Mouse (Mus musculus): ENCODE results near the gene Rad50.

DNA sequence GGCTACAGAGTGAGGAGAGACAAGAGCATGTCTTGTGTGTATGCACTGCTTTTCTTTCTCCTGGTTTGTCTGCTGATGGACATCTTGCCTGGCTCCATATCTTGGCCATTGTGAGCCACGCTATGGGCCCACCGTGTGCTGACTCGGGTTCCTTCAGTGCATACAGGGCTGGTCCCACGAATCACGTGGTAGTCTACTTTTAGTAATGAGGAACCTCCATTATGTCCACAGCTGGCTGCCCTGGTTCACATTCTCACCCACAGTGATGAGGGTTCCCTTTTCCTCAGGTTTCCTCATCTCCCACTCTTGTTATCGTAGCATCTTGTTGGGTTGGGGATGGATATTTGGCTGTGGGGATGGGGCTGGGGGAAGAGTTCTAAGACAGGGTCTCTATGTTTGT, 41.5 kb upstream of the Rad50 start:
- no peak for TF ChIP-seq POLR2A (IDR thresholded peaks at IDR 0.05; ENCODE audit: low read depth, low read length)
- TF ChIP-seq CTCF (IDR thresholded peaks at IDR 0.05; ENCODE audit: borderline replicate concordance, insufficient read depth, low read length): no peak
